Mouse (Mus musculus) splenic B cell, adult 2 months (primary cell): ENCODE results near the gene Ppp1r12b.

Experiments
- DNase-seq: peaks from one replicate; pipeline ENCODE4 v3.0.0-alpha.2; 2011; ENCODE audit warnings: low read depth, low spot score
- H3K27me3 ChIP-seq: 2 replicates; pipeline ENCODE4 v1.6.1; 2012; ENCODE audit warnings: mild to moderate bottlenecking, low read length, moderate library complexity, mixed read lengths; ENCODE audit not compliant: control insufficient read depth, poor library complexity, insufficient read depth, severe bottlenecking
- H3K36me3 ChIP-seq: 2 replicates; pipeline ENCODE4 v1.6.1; 2012; ENCODE audit warnings: mild to moderate bottlenecking, low read length, moderate library complexity, mixed read lengths; ENCODE audit not compliant: control insufficient read depth, poor library complexity, insufficient read depth, severe bottlenecking

The Ppp1r12b gene

GRCm38 (mm10) chr1:134816617-134817016 lies 139.1 kb downstream of the Ppp1r12b start:
- no peak for DNase-seq
- no peaks in the 10 kb centered on the region for H3K27me3 ChIP-seq

GRCm38 (mm10) chr1:134815748-134816147 lies 140.0 kb downstream of the Ppp1r12b start:
- Histone ChIP-seq H3K27me3 (no peaks in the 10 kb centered on the region), H3K36me3 (0 out of 2 replicates have a peak, but pooled peaks cover under 1% of the 10 kb centered on the region)
- no peak for DNase-seq

More at GRCm38 (mm10) chr1:134816617-134817016, 139.1 kb downstream of the Ppp1r12b start:
- no peaks in the 10 kb centered on the region for H3K36me3 ChIP-seq

GRCm38 (mm10) chr1:134805471-134805870 lies 150.3 kb downstream of the Ppp1r12b start:
- H3K27me3 ChIP-seq: no peaks in the 10 kb centered on the region
- no peaks in the 10 kb centered on the region for H3K36me3 ChIP-seq
- DNase-seq: no peak

- no peak for DNase-seq
- Histone ChIP-seq H3K27me3 (no peaks in the 10 kb centered on the region), H3K36me3 (no peaks in the 10 kb centered on the region)
These were observed 151.4 kb downstream of the Ppp1r12b start for GRCm38 (mm10) chr1:134804373-134804772.

DNA sequence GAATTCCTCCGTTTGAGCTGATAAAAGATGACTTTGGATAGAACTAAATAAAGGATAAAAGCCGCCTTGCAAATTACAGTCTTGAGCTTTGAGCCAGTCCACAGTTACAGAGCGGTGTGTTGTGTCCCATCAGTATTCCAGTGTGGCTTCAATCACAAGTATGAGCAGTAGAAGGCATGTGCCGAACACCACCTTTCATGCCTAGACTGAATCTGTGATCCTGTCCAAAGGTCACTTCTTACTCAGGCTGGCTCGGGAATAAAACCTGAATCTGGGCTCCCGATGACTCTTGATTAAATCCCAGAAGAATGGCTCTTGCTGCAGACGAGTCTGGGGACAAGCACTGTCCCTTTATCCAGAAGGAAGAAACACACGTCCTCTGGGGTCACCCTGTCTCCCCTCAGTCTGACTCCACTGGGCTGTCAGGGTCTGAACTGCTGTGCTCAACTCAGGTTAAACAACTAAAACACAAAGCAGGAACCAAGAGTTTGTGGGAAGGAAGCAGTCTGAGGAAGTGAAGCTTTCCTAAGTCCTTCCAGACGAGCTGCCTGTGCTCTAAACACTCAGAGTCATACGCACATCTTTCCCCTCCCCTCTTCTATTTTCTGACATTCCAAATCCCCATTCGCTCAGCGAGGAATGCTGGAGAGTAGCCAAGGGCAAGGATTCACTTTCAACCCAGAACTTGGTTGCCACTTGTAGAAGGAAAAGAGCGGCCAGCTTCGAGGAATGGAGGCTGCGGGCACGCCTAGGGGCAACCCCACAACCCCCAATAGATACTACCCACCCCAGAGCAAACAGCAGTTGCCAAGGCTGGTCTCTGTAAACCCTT lies 152.2 kb downstream of the Ppp1r12b start:
- Histone ChIP-seq H3K27me3 (no peaks in the 10 kb centered on the region), H3K36me3 (no peaks in the 10 kb centered on the region)
- no peak for DNase-seq

DNA sequence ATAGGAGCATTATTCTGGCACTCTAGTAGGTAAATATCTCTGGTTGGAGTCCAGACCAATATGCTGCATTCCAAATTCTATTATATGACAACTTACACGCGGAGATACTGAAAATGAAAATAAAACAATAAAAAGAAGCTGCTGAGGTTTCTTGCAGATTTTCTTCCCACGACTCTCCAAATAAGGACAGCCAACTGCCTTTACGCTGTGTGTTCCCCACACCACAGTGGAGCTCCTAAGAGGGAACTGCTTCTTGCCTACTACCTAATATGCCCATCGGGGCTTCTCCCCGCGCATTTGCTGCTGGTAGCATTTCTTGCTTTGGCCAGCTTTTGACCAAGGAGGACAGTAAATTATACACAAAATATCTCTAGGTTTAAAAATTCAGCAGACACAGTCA lies 154.0 kb downstream of the Ppp1r12b start:
- Histone ChIP-seq H3K27me3 (no peaks in the 10 kb centered on the region), H3K36me3 (no peaks in the 10 kb centered on the region)
- no peak for DNase-seq

DNA sequence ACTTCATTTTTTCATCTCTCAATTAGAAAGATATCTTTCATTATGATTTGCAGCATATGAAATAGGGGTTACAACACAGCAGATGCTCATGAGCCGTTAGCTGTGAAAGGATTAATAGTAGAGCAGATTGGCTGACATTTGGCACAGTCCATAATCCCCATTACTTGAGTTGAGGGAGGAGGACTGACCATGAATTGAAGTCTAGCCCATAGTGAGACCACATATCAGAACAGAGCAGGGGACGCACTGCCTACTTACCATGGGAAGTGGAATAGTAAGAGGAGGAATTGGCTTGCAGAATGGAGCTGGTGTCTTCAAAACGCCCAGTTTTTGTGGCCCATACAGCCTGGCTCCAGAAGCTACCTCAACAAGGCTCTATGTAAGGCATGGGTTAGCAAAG lies 159.2 kb downstream of the Ppp1r12b start:
- Histone ChIP-seq H3K36me3 (no peaks in the 10 kb centered on the region), H3K27me3 (no peaks in the 10 kb centered on the region)
- no peak for DNase-seq

DNA sequence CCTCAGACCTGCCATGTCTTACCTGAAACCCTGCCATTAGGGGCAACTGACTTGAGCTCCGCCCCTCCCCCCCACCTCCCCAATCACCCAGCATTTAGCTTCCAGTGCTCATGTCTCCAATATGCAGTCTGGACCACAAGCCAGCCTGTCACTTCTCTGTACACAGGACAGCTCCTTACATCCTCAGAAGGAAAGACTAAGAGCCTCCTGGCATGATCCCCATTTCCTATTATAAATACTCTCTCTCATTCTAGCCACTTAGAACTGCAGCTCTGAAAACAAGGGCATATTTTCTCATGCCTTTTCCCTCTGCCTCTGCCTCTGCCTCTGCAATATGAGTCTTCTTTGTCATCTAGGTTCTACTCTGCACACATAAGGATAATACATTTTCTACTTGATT lies 159.7 kb downstream of the Ppp1r12b start:
- no peaks in the 10 kb centered on the region for H3K27me3 ChIP-seq
- DNase-seq: no peak
- no peaks in the 10 kb centered on the region for H3K36me3 ChIP-seq

GRCm38 (mm10) chr1:134791456-134791855 lies 164.3 kb downstream of the Ppp1r12b start:
- no peaks in the 10 kb centered on the region for H3K36me3 ChIP-seq
- DNase-seq: no peak
- H3K27me3 ChIP-seq: no peaks in the 10 kb centered on the region

DNA sequence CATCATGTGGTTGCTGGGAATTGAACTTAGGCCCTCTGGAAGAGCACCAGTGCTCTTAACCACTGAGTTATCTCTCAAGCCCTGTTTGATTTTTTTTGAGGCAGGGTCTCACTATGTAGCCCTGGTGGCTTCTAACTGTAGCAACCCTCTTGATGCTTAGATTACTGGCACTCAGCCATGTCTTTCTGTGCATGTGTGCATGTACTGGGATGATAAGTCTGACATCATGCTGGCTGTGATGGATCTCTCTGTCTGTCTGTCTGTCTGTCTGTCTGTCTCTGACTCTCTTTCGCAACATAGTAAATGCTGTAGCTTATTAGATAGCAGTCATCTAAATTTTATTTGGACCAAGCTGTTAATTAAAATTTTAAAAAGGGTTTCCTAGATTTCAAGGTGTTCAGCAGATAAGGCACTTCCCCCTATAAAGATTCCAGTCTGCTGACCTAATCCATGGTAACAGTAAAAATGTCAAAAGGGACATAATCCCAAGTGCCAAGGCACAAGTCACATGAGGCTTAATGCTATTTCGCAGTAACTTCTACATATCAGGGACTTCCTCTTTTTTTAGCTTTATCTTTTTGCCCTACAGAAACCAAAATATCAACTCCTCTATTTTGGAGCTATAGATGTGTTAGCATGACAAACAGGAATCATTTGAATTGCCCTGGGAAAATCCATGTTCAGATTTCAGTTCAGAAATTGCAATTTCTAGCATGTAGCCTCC lies 164.9 kb downstream of the Ppp1r12b start:
- DNase-seq: no peak
- no peaks in the 10 kb centered on the region for H3K27me3 ChIP-seq
- no peaks in the 10 kb centered on the region for H3K36me3 ChIP-seq

DNA sequence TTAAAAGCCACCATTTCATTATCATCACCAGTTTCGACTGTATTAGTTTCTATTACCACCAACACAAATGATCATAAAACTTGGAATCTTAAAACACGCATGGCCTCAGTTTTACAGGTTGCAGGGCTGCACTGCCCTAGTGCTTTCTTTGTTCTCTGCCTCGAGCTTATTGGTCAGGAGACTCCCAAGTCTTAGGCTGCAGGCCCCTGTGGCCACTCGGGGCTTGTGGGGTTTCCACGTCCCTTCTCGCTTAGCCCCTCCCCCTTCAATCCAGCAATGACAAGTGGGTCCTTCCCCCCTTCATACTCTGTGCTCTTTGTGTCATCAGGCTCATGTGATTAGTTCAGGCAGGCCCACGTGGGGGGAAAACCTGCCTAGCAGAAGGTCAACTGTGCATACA lies 167.6 kb downstream of the Ppp1r12b start:
- no peaks in the 10 kb centered on the region for H3K36me3 ChIP-seq
- DNase-seq: no peak
- H3K27me3 ChIP-seq: no peaks in the 10 kb centered on the region

DNA sequence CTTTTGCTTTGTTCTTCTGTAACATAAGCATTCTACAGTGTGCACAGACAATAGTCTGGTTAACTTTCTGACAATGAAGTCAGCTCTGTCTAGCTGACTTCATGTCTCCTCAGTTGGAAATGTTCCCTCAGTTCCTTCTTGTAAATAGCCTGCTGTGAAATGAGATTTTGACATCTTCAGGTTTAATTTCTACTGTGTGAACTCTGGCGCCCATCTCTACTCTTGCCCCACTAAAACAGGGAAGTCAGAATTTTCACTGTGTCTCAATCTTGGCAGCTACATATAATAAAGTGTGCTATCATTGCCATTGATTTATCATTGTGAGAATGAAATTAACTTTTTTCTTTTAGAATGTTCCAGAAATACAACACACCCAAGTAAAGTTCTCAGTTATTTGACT lies 170.8 kb downstream of the Ppp1r12b start:
- Histone ChIP-seq H3K36me3 (no peaks in the 10 kb centered on the region), H3K27me3 (no peaks in the 10 kb centered on the region)
- DNase-seq: no peak

- Histone ChIP-seq H3K36me3 (no peaks in the 10 kb centered on the region), H3K27me3 (no peaks in the 10 kb centered on the region)
- DNase-seq: no peak
These were observed 171.3 kb downstream of the Ppp1r12b start for GRCm38 (mm10) chr1:134784481-134784880.

- Histone ChIP-seq H3K36me3 (no peaks in the 10 kb centered on the region), H3K27me3 (no peaks in the 10 kb centered on the region)
- no peak for DNase-seq
These were observed 171.8 kb downstream of the Ppp1r12b start for GRCm38 (mm10) chr1:134783958-134784357.

GRCm38 (mm10) chr1:134782797-134783196 lies 172.9 kb downstream of the Ppp1r12b start:
- H3K36me3 ChIP-seq: no peaks in the 10 kb centered on the region
- DNase-seq: no peak
- no peaks in the 10 kb centered on the region for H3K27me3 ChIP-seq
